Mouse (Mus musculus) spleen, postnatal 4 days (tissue): ENCODE measurements at regions not wholly inside any gene's neighbourhood (a gene's known extent, or its start where the extent isn't known, plus 50 kb on each side); places are given as distances from the start of the nearest gene placed in this dataset.
"Not testable (repeated sequence)": the region's sequence is repeated elsewhere in the genome, so short reads cannot be mapped to it uniquely, and the experiment has no call there.

ENCODE experiments used
- DNase-seq, 2 experiments: peaks; one replicate each; pipeline ENCODE4 v3.0.0; 2022; ENCODE audit warnings: low spot score in 2 of 2

DNA sequence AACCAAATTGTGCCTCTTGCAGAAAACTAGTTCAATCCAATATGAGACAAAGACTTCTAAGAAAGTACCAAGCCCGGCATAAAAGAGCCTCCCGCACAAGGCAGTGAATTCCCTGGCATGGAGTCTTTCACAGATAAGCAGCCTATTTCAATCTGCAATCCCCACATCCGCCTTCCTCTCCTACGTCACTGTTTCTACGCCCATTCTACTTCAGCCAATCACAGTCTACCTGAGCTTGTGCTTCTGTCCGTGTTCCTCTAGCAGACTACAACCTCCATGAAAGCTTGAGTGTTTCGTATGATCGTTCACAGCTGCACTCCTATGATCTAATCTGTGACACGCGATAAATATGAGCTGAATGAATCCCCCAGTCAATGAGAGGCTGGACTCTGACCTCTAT lies 155.6 kb upstream of the Ipo5 start:
- DNase-seq = no peak

DNA sequence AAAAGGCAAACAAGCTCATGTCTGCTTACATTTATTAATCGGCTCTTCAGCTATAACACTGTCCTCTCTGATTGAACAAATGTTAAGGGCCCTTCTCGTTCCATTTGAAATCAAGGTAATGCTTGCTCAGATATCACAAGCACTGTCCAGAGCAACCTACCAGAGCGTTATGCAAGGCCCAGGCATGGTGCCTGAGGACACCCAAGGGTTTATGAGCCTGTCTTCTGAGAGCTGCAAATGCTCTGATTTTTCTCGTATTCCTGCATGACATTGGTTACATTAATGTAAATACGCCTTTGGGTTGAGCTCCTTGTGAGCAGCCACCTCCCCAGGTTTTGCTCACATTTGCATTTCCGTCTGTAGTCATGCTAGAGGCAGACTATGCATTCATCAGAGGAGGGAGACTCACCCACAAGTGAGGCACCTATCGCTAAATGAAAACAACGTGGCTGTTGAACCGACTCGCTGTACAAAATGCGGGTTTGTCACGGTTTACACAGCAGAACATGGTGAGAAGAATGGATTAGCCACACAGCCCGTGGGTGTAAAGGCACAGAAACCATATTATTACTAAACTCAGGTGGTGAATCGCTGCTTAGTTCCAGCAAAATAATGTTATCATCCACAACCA lies 152.7 kb upstream of the Ipo5 start:
- no peak for DNase-seq

DNA sequence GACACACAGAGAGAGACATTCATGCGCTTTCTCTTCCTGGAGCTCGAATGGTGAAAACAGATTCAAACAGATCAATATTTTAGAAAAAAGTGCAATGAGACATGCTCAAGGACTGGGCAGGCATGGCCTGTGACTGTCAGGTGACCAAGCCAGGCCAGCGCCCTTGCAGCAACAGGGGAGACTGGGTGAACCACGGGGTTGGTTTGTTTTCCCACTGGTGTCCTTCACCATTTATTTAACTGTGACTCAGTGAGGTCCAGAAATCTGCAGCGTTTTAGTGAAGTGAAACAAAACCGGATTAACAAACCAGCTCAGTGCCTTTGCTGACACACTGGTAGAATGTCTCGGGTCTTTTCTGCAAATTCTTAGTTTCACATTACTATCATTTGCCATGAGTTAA lies 148.9 kb upstream of the Ipo5 start:
- no peak for DNase-seq

DNA sequence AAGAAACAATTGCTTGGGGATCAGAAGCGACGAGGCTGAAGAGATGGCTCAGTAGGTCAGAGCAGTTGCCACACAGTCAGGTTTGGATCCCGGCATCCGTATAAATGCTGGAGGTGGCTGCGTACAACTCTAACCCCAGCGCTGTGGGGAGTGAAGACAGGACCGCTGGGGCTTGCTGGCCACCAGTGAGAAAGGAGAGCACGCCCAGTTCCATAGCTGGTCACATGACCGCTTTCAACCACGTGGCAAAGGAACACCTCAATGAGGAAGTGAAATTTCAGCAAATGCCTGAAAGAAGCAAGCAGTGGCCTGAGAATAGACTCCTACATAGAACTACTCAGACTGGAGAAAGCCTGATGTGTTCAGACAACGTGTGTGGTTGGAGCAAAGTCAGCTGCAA lies 148.3 kb upstream of the Ipo5 start:
- DNase-seq = no peak

DNA sequence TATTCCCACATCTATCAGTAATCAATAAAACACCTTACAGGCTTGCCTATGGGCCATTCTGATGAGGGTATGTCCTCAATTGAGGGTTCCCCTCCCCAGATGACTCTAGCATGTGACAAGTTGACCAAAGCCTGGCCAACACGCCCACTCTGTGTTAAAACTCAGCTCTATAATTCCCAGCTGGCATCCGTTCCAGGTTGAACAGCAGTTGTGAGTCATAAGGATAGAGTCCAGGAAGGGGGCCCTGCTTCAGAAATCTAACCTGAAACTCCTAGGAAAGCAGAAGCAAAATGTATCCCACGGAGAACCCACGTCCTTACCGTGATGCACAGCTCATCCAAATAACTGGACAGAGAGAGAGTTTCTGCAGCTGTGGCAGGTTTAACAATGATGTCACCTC lies 147.2 kb upstream of the Ipo5 start:
- DNase-seq = no peak

DNA sequence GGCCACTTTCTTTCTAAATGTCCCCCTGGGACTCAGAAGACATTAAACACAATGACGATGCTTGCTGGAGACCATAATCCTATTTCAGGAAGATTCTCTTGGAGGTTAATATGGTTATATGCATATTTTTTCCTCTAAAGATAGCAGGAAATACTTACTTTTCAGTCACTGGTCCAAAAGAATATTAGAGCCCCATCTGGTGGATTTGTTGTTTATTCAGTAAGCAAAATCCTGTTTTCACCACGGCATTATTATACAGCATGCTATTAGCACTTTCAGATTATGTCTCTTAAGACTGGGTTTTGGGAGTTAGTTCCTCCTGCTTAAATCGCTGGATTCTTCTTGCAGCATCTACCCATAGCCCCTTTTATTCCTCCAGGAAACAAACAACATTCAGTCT lies 146.6 kb upstream of the Ipo5 start:
- no peak for DNase-seq

DNA sequence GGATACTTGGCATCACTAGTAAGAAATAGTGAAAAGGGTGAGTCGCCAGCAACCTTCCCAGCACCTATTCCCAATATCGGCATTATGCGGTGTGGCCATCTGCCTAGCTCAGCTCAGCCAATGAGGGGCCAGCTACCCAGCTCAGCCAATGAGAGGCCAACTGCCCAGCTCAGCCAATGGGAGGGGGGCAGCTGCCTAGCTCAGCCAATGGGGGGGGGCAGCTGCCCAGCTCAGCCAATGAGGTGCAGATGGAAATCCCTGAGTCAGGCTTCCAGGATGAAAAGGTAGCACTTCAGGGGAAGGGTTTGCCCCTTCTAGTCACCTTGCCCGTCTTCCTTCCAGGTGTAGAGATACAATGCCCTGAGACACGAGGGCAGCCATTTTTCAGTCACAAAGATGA lies 144.6 kb upstream of the Ipo5 start:
- no peak for DNase-seq

DNA sequence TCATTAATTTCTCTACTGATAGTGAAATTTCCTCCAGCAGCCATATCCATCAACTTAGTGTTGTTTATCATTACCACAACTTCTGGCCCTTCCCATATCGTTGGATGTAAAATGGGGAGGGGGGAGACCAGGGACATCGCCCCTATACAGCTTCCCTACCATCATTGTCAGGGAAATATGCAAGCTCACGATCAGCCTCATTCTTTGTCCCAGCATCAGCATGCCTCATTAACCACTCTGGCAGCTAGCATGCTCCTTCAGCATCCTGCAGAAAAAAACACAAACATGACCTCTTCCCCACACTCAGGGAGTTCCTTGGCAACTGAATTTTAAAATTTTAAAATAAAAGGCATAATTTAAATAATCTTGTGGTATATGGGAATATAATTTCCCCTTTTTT lies 140.4 kb upstream of the Ipo5 start:
- no peak for DNase-seq

DNA sequence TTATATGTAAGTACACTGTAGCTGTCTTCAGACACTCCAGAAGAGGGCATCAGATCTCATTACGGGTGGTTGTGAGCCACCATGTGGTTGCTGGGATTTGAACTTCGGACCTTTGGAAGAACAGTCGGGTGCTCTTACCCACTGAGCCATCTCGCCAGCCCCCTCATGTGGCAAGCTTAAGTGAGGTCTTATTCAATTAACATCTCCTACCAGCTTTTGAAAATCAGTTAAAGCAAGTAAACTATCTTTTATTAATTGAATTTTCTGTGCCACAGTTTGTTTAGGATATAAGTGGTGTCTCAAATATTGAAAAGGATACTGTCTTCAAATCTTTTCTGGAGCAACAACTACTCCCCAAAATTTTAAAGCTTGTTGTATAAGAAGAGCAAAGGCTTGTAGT lies 138.0 kb upstream of the Ipo5 start:
- DNase-seq = not testable (repeated sequence)

DNA sequence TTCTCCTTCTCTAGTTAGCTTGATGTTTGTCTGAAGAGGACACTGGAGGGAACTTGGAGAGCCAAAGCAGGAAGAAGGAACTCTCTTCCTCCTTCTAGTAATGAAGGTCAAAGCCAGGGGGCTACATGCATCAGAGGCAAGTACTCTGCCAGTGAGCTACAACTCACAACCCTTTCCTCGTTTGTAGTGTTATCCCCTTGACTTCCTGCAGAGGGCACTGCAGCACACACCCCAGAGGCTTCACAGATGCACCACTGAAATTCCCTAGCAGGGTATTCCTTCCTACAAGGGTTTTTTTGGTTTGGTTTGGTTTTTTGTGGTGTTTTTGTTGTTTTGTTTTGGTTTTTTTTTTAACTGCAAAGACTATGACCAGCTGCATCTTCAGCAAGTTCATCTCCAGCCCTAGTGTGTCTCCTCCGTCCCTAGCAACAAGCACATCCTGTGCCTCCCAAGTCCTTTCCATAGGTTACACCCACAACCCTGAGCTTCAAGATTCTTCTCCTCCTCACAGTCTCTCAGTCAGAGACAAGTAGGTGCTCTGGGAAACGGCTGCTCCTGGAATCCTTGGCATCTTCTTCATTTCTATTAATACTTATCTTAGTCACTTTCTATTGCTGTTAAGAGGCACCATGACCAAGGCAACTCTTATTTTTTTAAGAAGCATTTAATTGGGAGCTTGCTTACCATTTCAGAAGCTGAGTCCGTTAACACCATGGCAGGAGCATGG lies 119.0 kb upstream of the Ipo5 start:
- no peak for DNase-seq

DNA sequence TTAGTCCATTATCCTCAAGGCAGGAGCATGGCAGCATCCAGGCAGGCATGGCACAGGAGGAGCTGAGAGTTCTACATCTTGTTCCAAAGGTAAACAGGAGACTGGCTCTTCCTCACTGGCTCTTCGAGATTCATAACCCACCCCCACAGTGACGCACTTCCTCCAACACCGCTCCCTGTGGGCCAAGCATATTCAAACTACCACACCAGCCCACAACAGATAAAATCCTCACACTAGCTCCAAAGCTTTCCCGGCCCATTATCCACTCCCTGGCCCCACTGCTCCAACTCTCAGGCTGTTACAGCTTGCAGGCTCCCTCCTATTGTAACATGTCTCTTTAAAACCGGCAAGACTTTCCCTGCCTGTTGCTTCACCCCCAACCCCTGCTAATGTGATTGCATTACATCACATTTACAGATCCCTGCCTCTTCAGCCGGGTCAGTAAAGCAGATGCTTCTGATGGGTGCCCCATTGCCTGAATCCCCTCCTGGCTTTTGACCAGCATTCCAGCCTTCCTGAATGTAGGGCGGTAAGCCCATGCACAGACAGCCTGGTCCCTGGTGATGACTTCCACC lies 113.0 kb upstream of the Ipo5 start:
- DNase-seq = no peak

DNA sequence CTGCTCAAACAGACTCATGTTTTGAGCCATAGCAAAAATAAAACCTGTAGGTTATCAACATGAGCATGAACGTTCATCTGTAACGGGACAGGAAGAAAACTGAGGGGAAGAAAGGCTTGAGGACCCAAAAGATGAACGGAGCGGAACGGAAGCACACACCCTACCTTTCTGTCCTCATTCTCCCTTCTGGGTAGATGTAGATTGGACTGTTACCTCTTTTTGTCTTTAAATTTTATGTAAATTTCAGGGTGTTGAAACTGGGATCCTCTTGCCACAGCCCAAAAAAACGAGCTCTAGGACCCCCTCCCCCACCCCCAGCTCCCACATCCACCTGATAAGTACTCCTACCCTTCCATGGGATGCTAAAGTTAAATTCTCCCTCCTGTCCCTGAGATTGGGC lies 107.8 kb upstream of the Ipo5 start:
- DNase-seq = no peak

DNA sequence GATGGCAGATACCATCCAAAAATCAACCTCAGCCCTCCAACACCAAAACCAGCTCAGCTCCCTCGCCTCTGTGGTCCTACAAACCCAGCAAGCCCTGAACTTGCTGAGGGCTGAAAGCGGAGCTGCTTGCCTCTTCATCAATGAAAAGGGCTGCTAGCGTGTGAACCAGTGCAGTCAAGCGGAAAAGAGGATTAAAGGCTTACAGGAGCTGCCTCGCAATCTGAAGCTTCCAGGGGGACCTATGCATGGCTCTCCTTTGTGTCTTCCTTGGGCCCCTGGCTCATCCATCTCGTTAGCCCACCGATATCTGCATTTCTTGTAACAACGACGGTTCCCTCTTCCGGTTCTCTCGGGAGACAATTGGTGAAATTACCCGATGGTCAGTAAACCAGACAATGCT lies 107.3 kb upstream of the Ipo5 start:
- no peak for DNase-seq

DNA sequence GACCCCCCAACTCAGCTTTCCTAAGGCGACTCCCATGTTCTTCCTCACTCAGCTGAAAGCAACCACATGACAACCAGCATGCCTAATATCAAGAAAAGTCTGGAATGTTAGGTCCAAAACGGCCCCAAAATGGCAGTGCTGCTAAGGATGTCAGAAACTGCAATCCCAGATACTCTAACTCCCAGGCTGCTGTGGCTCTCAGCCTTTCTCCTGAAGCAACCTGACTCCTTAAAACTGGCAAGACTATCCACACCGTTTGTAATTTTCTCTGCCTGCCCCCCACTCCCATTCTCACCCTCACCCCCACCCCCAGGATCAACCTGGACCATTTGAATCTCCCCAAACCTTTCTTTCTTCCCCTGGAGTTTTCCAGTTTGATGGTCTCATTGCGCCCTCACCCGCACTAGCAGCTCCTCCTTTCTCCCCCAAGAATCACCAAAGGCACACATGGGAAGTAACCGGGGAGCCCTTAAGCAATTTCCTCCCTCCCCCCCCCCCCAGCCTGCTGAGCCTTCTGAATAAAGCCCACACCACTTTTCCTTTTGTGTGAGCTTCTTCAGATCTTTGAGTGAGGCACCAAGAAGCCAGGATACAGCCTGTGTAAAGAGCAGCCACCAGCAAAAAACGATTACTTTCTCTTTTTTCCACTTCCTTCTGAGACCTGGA lies 106.7 kb upstream of the Ipo5 start:
- no peak for DNase-seq

DNA sequence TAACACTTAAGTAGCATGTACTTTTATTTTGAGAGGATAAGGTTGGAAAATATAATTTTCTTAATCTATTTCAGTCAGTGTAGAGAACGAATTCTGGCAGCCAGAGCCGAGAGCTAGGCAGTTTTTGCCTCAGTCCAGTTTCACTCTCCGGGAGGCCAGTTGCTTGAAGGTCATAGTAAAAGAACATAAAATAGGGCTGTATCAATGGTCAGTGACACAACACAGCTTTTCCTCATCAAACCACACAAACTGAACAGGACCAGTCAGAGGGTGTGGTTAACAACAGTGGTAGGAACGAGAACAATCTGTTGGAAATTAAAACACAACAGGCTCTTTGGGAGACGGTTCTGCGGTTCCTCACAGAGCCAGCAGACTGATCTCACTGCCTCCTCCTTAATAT lies 105.9 kb upstream of the Ipo5 start:
- no peak for DNase-seq

DNA sequence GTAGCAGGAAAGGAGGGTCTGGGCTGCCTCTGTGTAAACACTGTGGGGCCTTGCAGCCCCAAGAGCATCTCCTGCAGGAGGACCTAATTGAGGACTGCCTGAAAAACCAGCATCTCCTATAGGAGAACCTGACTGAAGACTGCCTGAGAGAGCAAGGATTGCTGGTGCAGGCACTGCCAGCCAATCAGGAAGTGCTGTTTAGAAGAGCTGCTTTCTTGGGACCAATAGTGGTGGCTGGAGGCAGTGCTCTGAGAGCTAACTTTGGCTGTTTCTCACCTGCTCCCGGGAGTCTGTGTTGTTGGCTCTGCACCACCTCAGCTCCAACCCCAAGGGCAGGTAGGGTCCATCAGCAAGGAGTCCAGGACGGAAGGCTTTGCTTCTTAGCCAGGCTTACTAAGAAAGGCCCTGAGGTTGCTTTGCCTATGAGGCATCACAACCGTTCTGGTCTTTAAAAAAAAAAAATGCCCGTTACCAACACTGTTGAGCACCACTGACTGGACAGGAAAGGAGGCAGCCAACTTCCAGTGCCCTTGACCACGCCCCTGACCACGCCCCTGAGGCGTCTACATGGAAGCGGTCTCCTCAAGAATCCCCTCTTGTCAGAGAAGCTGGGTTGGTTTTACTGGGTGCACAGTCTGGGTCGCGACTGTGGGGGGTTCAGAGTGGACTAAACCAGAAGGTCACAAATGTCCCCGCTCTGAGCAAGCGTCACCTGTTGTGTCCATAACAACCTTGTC lies 105.0 kb upstream of the Ipo5 start:
- DNase-seq = not testable (repeated sequence)

DNA sequence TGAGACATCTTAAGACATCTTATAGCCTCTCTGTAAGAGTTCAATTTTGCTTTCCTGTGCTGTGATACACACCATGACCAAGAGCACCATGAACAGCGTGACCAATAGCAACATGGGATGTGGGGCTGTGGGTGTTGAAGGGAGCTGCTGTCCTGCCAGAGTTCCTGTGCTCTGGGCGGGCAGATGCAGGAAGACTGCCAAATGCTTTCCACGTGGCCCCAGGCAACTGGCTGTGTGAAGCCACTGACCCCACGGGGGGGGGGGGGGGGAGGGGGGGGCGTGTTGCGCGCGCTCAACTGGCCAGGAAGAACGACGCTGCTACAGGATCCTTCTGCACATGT lies 104.5 kb upstream of the Ipo5 start:
- no peak for DNase-seq

DNA sequence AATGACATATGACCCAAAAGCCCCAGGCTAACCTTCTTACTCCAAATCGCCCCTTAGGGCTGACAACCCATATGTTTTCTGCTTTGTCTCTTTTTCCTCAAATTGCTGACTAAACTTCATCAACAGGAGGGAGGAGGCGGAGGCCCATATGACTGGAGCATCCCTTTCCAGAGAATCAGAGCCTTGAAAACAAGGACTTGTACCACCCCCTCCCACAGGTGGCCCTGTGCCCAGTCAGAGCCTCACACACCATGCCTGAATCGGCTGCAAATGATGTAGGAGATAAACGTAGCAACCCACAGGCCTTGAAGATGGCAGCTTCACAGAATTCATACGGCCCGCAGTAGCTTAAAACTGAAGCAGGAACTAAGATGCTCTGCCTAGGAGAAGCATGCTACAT lies 101.7 kb upstream of the Ipo5 start:
- no peak for DNase-seq

DNA sequence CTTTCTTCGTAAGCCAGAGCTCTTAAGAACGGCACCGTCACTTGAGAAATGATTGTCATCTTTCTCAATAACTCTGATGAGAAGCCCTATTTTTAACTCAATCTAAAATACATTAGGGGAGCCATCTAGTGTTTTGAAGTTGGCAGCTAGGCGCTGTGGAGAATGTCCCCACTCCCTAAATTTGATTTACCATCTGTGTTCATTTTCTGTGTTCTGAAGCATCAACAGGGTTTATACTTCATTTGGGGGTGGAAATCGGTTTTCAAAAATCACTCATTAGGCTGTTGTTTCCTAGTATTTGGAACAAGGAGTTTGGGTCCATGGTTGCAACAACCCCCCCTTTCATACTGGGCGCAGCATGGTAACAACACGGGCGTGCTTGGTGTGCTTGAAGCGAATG lies 97.1 kb upstream of the Ipo5 start:
- no peak for DNase-seq

DNA sequence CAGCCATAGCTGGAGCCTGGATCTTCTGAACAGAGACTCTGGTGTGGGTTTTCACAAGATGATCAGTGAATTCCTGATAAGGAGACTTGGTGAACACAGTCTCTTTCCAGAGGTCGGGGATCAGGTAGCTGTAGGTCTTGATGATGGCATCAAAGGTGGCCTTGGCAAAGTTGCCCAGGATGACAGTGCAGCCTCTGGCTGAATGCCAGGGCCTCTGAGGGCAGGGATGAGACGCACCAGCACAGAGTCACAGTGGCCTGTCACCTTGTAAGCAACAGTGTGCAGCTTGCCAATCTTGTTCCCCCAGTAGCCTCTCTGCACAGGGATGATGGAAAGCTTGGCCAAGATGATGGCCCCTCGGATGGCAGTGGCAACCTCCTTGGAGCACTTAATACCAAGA lies 95.9 kb upstream of the Ipo5 start:
- DNase-seq = not testable (repeated sequence)

DNA sequence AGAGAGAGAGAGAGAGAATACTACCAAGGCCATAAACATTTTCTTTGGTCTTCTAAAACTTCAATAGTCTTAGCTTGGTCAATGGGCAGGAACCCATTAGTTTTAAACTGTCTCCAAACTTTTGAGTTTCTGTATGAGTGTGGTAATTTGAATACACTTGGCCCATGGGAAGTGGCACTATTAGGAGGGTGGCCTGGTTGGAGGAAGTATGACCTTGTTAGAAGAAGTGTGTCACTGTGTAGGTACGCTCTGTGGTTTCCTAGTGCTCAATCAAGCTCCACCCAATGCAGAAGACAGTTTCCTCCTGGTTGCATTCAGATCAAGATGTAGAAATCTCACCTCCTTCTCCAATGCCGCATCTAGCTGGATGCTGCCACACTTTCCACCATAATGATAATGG lies 94.5 kb upstream of the Ipo5 start:
- DNase-seq = no peak

DNA sequence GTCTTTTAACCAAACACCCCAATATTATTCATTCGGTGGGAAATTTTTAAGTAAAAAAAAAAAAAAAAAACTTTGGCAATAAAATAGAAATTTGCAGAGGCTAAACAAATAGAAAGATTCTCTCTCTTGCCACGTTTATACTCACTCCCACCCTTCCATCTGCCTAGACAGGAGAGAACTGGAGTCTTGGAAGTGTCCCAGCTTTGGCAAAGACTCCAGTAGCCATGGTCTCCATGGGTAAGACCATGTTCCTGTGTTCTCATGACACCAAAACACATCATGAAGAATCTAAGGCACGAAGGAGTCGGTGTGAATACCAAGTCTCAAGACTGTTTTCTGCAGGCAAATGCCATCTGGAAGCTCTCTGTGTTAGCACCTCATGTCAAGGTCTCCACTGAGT lies 84.8 kb upstream of the Ipo5 start:
- no peak for DNase-seq
